Mouse (Mus musculus) gastrocnemius, postnatal 36 days (tissue): Measurements from ENCODE around the gene Gm47841. TPM values are rescaled to one million over a fixed set of nuclear protein-coding genes. Genes with fewer than 3 reads are reported as not detected.

Source experiments
- DNase-seq, 2 experiments: peaks; one replicate each; pipeline ENCODE4 v3.0.0; 2022
- intact Hi-C: fragments of 180-260 bp; cut with DNase I; formaldehyde crosslinking; loops from one replicate; pipeline ENCODE4 v1.15.1; 2025
- total RNA-seq, 2 experiments: library from RNA; stranded (reverse); gene quantifications; 2 replicates each; pipeline ENCODE4 v1.2.3; 2021

Gm47841 gene
- total RNA-seq, 2 experiments from 2014 or later: not detected

- intact Hi-C loops: no loop called here
- DNase-seq: no peak
Measured at GRCm38 (mm10) chr15:101075656-101076055, 28.5 kb upstream of the Gm47841 start.

GRCm38 (mm10) chr15:101075150-101075549 lies 28.0 kb upstream of the Gm47841 start:
- intact Hi-C loops: no loop called here
- DNase-seq: no peak

- intact Hi-C loops: no loop called here
- DNase-seq: no peak
Measured at GRCm38 (mm10) chr15:101074067-101074466, 26.9 kb upstream of the Gm47841 start.

- no peak for DNase-seq
- intact Hi-C loops: no loop called here
Measured at GRCm38 (mm10) chr15:101072736-101073135, 25.5 kb upstream of the Gm47841 start.

- intact Hi-C loops: no loop called here
- no peak for DNase-seq
Measured at GRCm38 (mm10) chr15:101070762-101071161, 23.6 kb upstream of the Gm47841 start.

GRCm38 (mm10) chr15:101069641-101070190 lies 22.5 kb upstream of the Gm47841 start:
- intact Hi-C loops: no loop called here
- DNase-seq: no peak

GRCm38 (mm10) chr15:101068671-101069070 lies 21.5 kb upstream of the Gm47841 start:
- intact Hi-C loops: no loop called here
- no peak for DNase-seq

- intact Hi-C loops: no loop called here
- no peak for DNase-seq
Measured at GRCm38 (mm10) chr15:101068029-101068428, 20.8 kb upstream of the Gm47841 start.

GRCm38 (mm10) chr15:101066920-101067696 lies 19.9 kb upstream of the Gm47841 start:
- intact Hi-C loops: no loop called here
- no peak for DNase-seq

GRCm38 (mm10) chr15:101066364-101066847 lies 19.2 kb upstream of the Gm47841 start:
- no peak for DNase-seq
- intact Hi-C loops: no loop called here

GRCm38 (mm10) chr15:101065069-101065468 lies 17.9 kb upstream of the Gm47841 start:
- intact Hi-C loops: no loop called here

GRCm38 (mm10) chr15:101060280-101060852 lies 13.2 kb upstream of the Gm47841 start:
- DNase-seq: no peak
- intact Hi-C loops: no loop called here

More at GRCm38 (mm10) chr15:101065069-101065468, 17.9 kb upstream of the Gm47841 start:
- DNase-seq: no peak

- intact Hi-C loops: no loop called here
- DNase-seq: no peak
Measured at GRCm38 (mm10) chr15:101059570-101060279, 12.5 kb upstream of the Gm47841 start.

GRCm38 (mm10) chr15:101056225-101056624 lies 9.0 kb upstream of the Gm47841 start:
- DNase-seq: no peak
- intact Hi-C loops: no loop called here

- intact Hi-C loops: no loop called here
- DNase-seq: no peak
Measured at GRCm38 (mm10) chr15:101054541-101054940, 7.3 kb upstream of the Gm47841 start.

- intact Hi-C loops: no loop called here
- no peak for DNase-seq
Measured at GRCm38 (mm10) chr15:101053832-101054459, 6.7 kb upstream of the Gm47841 start.

- intact Hi-C loops: no loop called here
- DNase-seq: no peak
Measured at GRCm38 (mm10) chr15:101052560-101053501, 5.6 kb upstream of the Gm47841 start.

GRCm38 (mm10) chr15:101051869-101052268 lies 4.7 kb upstream of the Gm47841 start:
- intact Hi-C loops: no loop called here
- no peak for DNase-seq

- intact Hi-C loops: no loop called here
- no peak for DNase-seq
Measured at GRCm38 (mm10) chr15:101048338-101048896, 1.2 kb upstream of the Gm47841 start.
